Mouse (Mus musculus) spleen, adult 2 months (tissue): ENCODE results near the gene Sec22a. TPM values are rescaled to one million over a fixed set of nuclear protein-coding genes. Genes with fewer than 3 reads are reported as not detected.

Source experiments
- DNase-seq, 2 experiments: peaks; one replicate each; pipeline versions ENCODE4 v3.0.0 to v3.0.0-alpha.2; 2012 to 2021; ENCODE audit warnings: low spot score in 2 of 2, low read depth in 1 of 2
- H3K27ac ChIP-seq: fragments of 200-500 bp; 2 replicates; pipeline ENCODE4 v1.5.1; 2012; ENCODE audit warnings: low read length, inconsistent platforms; ENCODE audit not compliant: insufficient read depth
- H3K27me3 ChIP-seq: fragments of 200-500 bp; 2 replicates; pipeline ENCODE4 v1.6.1; 2012; ENCODE audit warnings: mild to moderate bottlenecking, moderate library complexity, low read length, inconsistent platforms; ENCODE audit not compliant: control insufficient read depth, insufficient read depth
- H3K36me3 ChIP-seq: fragments of 200-500 bp; 2 replicates; pipeline ENCODE4 v1.6.1; 2012; ENCODE audit warnings: mild to moderate bottlenecking, low read length, inconsistent platforms; ENCODE audit not compliant: control insufficient read depth, insufficient read depth
- H3K4me1 ChIP-seq: fragments of 200-500 bp; 2 replicates; pipeline ENCODE4 v1.6.1; 2011; ENCODE audit warnings: inconsistent platforms; ENCODE audit not compliant: control insufficient read depth, insufficient read depth, insufficient read length
- H3K4me3 ChIP-seq: fragments of 200-500 bp; 2 replicates; pipeline ENCODE4 v1.5.1; 2011; ENCODE audit warnings: mild to moderate bottlenecking, inconsistent platforms; ENCODE audit not compliant: insufficient read depth, insufficient read length; ENCODE audit errors: extremely low read depth
- CTCF ChIP-seq: fragments of 200-500 bp; IDR thresholded peaks from 2 replicates; pipeline ENCODE4 v1.5.1; 2011; ENCODE audit warnings: mild to moderate bottlenecking, inconsistent platforms; ENCODE audit not compliant: insufficient read depth, insufficient read length, insufficient replicate concordance; ENCODE audit errors: extremely low read depth
- POLR2A ChIP-seq: fragments of 200-500 bp; IDR thresholded peaks from 2 replicates; pipeline ENCODE4 v1.6.1; 2011; ENCODE audit warnings: low read depth, low read length, inconsistent platforms
- WGBS: fragments of 180-500 bp; shearing (Covaris S2); methylation state at CpG from one replicate; pipeline ENCODE4 v1.1.7; 2018; 5-methylcytosine and 5-hydroxymethylcytosine counted together
- polyA plus RNA-seq: library from polyadenylated mRNA; depleted of rRNA; stranded (reverse); fragments of >200 nt; gene quantifications from 2 replicates; pipeline ENCODE4 v1.2.3, GENCODE M21; 2012

The Sec22a gene
- polyA plus RNA-seq, 1 experiment, result 4.5 TPM

DNA sequence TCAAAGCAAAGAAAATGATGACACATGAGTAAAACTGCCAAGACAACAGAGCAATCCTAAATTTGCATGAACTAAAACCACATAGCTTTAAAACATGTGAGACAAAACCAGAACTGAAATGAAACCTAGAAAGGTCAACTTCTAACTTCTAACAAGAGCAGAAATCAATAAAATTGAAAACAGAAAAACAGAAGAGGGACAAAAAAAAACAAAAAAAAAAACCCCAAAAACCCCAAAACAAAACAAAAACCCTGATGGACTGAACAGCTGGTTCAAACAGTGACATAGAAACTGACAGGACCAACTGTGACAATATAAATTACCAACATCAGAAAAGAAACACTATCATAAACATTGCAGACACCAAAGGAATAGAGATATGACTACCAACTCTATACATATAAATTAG is 46.9 kb downstream of the Sec22a start:
- DNase-seq, result no peak
- no peaks in the 10 kb centered on the region for H3K27me3 ChIP-seq
- H3K27ac ChIP-seq, result no peak overlapping the region
- no peaks in the 10 kb centered on the region for H3K4me1 ChIP-seq
- TF ChIP-seq POLR2A, result no peak
- TF ChIP-seq CTCF, result no peak
- no peak overlapping the region for H3K4me3 ChIP-seq
- peaks cover 2% of the 10 kb centered on the region for H3K36me3 ChIP-seq

DNA sequence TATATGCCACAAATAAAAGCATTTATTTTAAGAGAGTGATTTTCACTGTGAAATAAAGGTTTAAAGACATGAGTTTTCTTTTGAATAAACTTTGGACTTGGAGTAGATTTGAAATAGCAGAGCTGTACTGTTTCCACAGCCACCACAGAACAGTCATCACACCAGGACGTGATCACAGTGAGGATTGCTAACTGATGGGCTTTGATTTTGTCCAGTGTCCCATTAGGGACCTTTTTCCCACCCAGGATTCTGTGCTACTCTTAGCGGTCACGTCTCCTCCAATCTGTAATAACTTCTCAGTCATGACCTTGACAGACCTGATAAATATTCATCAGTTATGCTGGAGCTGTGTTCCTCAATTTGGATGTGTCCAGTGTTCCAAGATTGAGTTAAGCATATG is 48.2 kb downstream of the Sec22a start:
- WGBS, result 91% methylated on average over 3 of the region's 3 CpGs
- TF ChIP-seq POLR2A, result no peak
- TF ChIP-seq CTCF, result no peak

DNA sequence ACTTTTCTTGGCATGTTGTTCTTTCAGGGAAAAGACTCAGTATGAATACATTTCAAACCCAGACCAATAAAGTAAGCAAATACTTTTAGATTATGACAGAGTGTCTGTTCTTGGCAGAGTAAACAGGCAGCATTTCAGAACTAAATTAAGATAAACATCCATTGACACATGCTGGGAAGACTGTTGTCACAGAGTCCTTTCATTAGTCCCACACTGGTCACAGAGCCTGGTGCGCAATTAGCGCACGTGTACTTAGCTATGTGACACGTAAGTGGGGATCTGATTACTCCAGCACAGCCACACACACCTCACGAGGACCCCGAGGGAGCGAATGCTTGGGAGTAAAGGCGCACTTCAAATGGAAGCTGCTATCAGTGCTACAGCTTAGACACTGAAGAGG is 52.1 kb downstream of the Sec22a start:
- Histone ChIP-seq H3K4me3 (no peak overlapping the region), H3K27me3 (no peaks in the 10 kb centered on the region), H3K27ac (no peak overlapping the region), H3K4me1 (no peaks in the 10 kb centered on the region), H3K36me3 (peaks cover 2% of the 10 kb centered on the region)
- WGBS, result 84% methylated on average over 8 of the region's 8 CpGs
- TF ChIP-seq POLR2A (no peak), CTCF (no peak)
- DNase-seq, result no peak

More for the DNA sequence above, 48.2 kb downstream of the Sec22a start:
- Histone ChIP-seq H3K36me3 (peaks cover 2% of the 10 kb centered on the region), H3K27ac (no peak overlapping the region), H3K4me3 (no peak overlapping the region), H3K27me3 (no peaks in the 10 kb centered on the region), H3K4me1 (no peaks in the 10 kb centered on the region)
- no peak for DNase-seq

DNA sequence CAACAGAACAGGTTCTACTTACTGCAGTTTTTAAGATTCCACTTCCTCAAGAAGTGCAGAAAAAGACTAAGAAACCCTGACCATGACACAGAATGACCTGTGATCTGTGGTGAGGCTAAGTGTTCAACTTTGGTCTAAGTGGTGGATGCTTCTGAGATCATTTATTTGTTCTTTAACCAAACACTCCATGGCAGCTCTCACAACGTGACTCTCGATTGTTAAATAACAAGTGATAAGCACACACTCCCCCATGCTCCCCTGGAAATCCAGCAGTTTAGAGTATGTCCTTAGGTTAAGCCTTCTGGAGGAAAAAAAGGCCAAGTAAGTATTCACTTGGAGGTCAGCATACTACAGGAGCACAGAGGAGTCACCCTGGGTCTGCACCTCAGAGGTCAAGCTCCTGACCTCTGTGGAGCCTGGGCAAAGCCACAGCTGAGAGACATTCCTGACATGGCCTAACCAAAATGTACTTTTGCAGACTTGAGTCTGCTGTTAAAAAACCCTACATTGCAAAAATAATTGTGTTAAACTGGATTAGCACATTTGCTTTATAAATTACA is 53.1 kb downstream of the Sec22a start:
- Histone ChIP-seq H3K27me3 (no peaks in the 10 kb centered on the region), H3K36me3 (peaks cover 2% of the 10 kb centered on the region), H3K4me3 (no peak overlapping the region), H3K4me1 (no peaks in the 10 kb centered on the region), H3K27ac (no peak overlapping the region)
- 89% methylated on average over 2 of the region's 2 CpGs for WGBS
- TF ChIP-seq CTCF (no peak), POLR2A (no peak)
- DNase-seq, result no peak

DNA sequence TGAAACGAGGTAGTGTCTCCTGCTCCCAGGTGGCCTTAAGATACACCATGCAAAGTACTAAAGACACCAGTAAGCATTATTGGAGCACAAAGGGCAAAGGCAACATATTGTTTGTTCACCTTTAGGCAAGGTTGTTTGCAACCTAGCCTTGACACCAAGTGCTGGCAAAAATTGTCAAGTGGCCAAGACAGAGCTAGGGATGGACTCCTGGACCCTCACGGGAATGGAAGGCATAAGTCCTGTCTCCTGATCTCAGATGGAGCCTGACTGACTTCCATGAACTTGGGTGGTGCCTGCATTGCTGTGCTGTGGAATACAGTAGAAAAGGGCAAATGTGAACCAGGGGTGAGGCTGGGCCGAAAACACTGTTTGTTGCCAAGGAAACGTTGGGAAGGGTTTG is 54.1 kb downstream of the Sec22a start:
- no peaks in the 10 kb centered on the region for H3K27me3 ChIP-seq
- H3K4me3 ChIP-seq, result no peak overlapping the region
- H3K4me1 ChIP-seq, result no peaks in the 10 kb centered on the region
- no peak overlapping the region for H3K27ac ChIP-seq
- WGBS, result 90% methylated on average over 4 of the region's 4 CpGs
- peaks cover 2% of the 10 kb centered on the region for H3K36me3 ChIP-seq
- TF ChIP-seq POLR2A, result no peak
- TF ChIP-seq CTCF, result no peak
- DNase-seq, result no peak

DNA sequence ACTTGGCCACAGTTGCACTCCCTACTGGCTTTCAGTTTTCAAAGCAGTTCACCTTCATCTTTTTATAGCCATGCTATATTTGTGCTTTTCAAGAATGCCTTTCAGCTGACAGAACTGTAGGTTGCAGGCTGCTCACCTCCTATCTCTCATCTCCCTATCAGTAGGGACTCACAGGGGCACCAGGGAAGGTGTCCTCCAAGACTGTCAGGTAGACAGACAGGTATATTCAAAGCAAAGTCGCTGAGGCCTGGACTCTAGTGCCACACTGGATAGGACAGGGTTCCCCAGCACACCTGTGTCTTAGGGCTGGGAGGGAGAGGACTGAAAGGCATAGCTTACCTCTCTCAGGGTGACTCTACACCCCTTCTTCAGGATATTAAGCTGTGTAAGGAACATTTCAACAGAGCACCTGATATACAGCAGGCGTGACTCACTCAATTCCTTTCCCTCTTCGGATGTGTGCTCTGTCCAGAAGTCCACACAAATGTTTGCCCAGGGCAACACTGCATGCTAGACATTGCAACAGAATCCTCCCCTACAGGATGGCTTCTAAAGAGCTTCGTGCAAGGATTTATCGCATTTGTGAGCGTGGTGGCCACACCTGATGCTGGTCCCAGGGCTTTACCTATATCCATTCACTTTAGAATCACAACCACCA is 55.1 kb downstream of the Sec22a start:
- Histone ChIP-seq H3K4me1 (no peaks in the 10 kb centered on the region), H3K27me3 (no peaks in the 10 kb centered on the region), H3K36me3 (no peaks in the 10 kb centered on the region), H3K27ac (no peak overlapping the region), H3K4me3 (no peak overlapping the region)
- no peak for TF ChIP-seq POLR2A
- TF ChIP-seq CTCF, result no peak
- DNase-seq, result no peak
- 89% methylated on average over 6 of the region's 6 CpGs for WGBS

DNA sequence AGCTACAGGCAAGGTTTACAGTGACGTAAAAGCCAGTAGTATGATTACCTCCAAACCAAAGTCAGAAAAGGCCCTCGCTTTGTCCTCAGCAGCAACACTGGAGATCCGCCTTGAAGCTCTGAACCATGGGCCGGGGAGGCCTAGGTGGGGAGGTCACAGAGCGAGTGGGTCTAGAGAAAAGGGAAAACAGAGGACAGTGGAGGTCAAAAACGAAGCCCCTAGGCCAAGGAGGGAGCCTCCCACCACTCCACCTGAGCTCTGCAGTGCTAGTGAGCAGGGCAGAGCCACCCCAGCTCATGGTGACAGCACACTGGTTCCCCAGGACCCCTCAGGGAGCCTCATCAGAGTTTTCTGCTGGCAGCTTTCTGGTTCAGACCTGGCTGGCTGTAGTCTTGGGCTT is 55.7 kb downstream of the Sec22a start:
- WGBS, result 93% methylated on average over 6 of the region's 6 CpGs
- no peak for DNase-seq
- no peaks in the 10 kb centered on the region for H3K4me1 ChIP-seq
- no peak overlapping the region for H3K4me3 ChIP-seq
- TF ChIP-seq CTCF, result no peak
- TF ChIP-seq POLR2A, result no peak
- no peaks in the 10 kb centered on the region for H3K36me3 ChIP-seq
- H3K27ac ChIP-seq, result no peak overlapping the region
- no peaks in the 10 kb centered on the region for H3K27me3 ChIP-seq
